Mouse (Mus musculus) hindbrain, embryonic 11.5 days (tissue): Measurements from ENCODE around the gene Gramd1b. TPM values are rescaled to one million over a fixed set of nuclear protein-coding genes. Genes with fewer than 3 reads are reported as not detected.

ENCODE experiments used
- ATAC-seq: fragments of 200-750 bp; cut with Nextera tagmentation; 2 replicates; pipeline ENCODE4 v1.8.0; 2017; ENCODE audit warnings: mild to moderate bottlenecking, moderate TSS enrichment, moderate library complexity; ENCODE audit not compliant: low FRiP score
- DNase-seq: peaks from one replicate; pipeline ENCODE4 v3.0.0-alpha.2; 2015; ENCODE audit warnings: low spot score
- H3K27ac ChIP-seq: fragments of 300-500 bp; sonication (generic); 2 replicates; pipeline ENCODE4 v1.5.1; 2014; ENCODE audit warnings: mild to moderate bottlenecking, low read depth, low read length
- H3K27me3 ChIP-seq: fragments of 300-500 bp; sonication (generic); 2 replicates; pipeline ENCODE4 v1.6.1; 2014; ENCODE audit warnings: mild to moderate bottlenecking, low read length, moderate library complexity, mixed read lengths; ENCODE audit not compliant: control insufficient read depth, insufficient read depth
- H3K36me3 ChIP-seq: fragments of 300-500 bp; sonication (generic); 2 replicates; pipeline ENCODE4 v1.6.1; 2014; ENCODE audit warnings: mild to moderate bottlenecking, low read length, moderate library complexity, mixed read lengths; ENCODE audit not compliant: control insufficient read depth, insufficient read depth
- H3K4me1 ChIP-seq: fragments of 300-500 bp; sonication (generic); replicated peaks from 2 replicates; pipeline ENCODE4 v1.6.1; 2014; ENCODE audit warnings: low read length, mixed read lengths; ENCODE audit not compliant: control insufficient read depth, insufficient read depth
- H3K4me2 ChIP-seq: fragments of 300-500 bp; sonication (generic); replicated peaks from 2 replicates; pipeline ENCODE4 v1.6.1; 2014; ENCODE audit warnings: mild to moderate bottlenecking, low read depth, low read length
- H3K4me3 ChIP-seq: fragments of 300-500 bp; sonication (generic); 2 replicates; pipeline ENCODE4 v1.5.1; 2014; ENCODE audit warnings: low read depth, low read length
- H3K9ac ChIP-seq: fragments of 300-500 bp; sonication (generic); 2 replicates; pipeline ENCODE4 v1.6.1; 2014; ENCODE audit warnings: low read depth, low read length
- H3K9me3 ChIP-seq: fragments of 300-500 bp; sonication (generic); 2 replicates; pipeline ENCODE4 v1.6.1; 2016; ENCODE audit warnings: low read length; ENCODE audit not compliant: control insufficient read depth
- WGBS: fragments of 180-500 bp; shearing (Covaris S2); extraction: QIAGEN DNeasy Blood & Tissue Kit; methylation state at CpG from one replicate; pipeline ENCODE4 v1.1.7; 2014; 5-methylcytosine and 5-hydroxymethylcytosine counted together
- polyA plus RNA-seq: library from polyadenylated mRNA; unstranded; fragments of >200 nt; fragmentation: Nextera tagmentation; extraction: Ambion mirVana; gene quantifications from 2 replicates; pipeline ENCODE4 v1.2.1, GENCODE M21; 2014

Gramd1b gene
- polyA plus RNA-seq, 1 experiment from 2014 or later = 5.1 TPM

DNA sequence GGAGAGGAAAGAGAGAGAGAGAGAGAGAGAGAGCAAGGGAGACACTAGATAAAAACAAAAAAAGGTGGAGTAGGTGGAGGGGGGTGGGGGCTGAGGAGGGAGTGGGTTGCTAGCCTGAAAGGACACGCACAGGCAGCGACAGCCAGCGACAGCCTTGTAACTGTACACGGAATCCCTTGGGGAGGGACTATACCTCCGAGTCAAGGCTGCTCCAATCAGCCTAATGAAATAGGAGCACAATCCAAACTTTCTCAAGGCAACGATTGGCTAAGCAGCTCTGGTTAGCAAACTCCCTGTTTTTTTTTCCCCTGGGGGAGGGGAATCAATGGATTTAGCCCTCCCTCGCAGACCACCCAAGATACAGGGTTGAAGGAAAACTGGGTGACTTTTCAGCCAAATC is 75.0 kb downstream of the Gramd1b start:
- Histone ChIP-seq H3K27me3 (0 out of 2 replicates have a peak, but pooled peaks cover 3% of the 10 kb centered on the region), H3K9me3 (no peaks in the 10 kb centered on the region), H3K36me3 (no peaks in the 10 kb centered on the region), H3K27ac (no peak overlapping the region), H3K4me1 (no peaks in the 10 kb centered on the region), H3K4me2 (peak overlapping the region; percentile 83), H3K4me3 (peak overlapping the region; percentile 46), H3K9ac (peak overlapping the region; percentile 32)
- WGBS = 2% methylated on average over 7 of the region's 7 CpGs
- ATAC-seq (peak; percentile 75), DNase-seq (peak; percentile 52)

DNA sequence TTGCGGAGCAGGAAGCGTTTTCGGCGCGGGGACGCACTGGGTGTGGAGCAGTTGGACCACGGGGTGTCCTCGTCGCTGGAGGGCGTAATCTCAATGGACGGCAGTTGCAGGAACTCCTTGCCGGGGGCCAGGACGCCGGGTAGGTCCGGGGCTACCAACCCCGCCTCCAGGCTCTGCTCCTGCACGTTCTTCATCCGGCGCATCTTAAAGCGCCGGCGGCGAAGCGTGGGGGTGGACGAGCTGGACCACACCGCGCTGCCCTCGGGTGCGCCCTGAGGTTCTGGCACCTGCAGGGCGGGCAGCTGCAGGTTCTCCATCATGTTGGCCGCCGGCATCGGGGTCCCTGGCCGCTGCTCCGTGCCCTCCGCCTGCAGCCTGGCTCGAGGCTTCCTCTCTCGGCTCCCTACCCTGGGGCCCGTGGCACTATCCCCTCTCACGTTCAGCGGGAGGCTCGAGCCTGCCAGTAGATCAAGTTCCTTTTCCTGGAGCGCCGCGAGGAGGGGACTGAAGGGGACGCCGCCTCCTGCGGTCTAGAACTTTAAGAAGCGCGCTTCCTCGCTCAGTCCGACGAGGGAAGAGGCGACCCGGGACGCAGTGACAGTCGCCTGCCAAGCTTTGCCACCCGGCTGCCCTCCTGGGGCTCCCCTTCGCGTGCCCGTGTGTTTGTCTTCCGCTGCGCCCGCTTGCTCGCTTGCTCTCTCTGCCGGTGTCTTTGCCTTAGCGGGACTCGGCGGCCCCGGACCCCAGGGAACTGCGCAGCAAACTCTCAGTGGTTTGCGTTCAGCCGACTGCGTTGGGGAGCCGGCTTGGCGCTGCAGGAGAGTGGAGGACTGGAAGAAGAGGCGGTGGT is 75.6 kb downstream of the Gramd1b start:
- no peak overlapping the region for H3K27ac ChIP-seq
- ATAC-seq (peak; percentile 65), DNase-seq (peak; percentile 65)
- 0 out of 2 replicates have a peak, but pooled peaks cover 3% of the 10 kb centered on the region for H3K27me3 ChIP-seq
- under 1% methylated on average over 77 of the region's 77 CpGs for WGBS
- H3K4me1 ChIP-seq = no peaks in the 10 kb centered on the region
- H3K9ac ChIP-seq = peak overlapping the region; percentile 32
- peak overlapping the region; percentile 83 for H3K4me2 ChIP-seq
- H3K9me3 ChIP-seq = no peaks in the 10 kb centered on the region
- peak overlapping the region; percentile 46 for H3K4me3 ChIP-seq
- no peaks in the 10 kb centered on the region for H3K36me3 ChIP-seq

DNA sequence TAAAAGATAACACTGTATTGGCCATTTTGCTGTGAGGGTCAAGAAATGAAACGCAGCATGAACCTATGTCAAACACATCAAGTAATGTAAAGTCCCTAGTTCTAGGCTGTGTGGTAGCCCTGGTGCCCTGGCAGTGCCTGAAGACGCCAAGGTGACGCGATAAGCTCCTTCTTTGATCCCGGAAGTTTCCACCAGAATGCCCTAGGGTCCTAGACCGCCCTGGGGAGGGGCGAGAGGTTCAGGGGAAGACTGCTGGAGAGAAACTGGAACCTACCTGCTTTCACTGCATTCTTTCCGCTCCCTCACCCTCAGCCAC is 76.2 kb downstream of the Gramd1b start:
- ATAC-seq (peak; percentile 29; the same call in 1 of the 2 replicates), DNase-seq (no peak)
- Histone ChIP-seq H3K36me3 (no peaks in the 10 kb centered on the region), H3K4me3 (peak overlapping the region; percentile 46), H3K27me3 (0 out of 2 replicates have a peak, but pooled peaks cover 3% of the 10 kb centered on the region), H3K27ac (no peak overlapping the region), H3K9ac (peak overlapping the region; percentile 32), H3K4me2 (peak overlapping the region; percentile 83), H3K9me3 (no peaks in the 10 kb centered on the region), H3K4me1 (no peaks in the 10 kb centered on the region)
- 3% methylated on average over 8 of the region's 8 CpGs for WGBS

- Histone ChIP-seq H3K4me2 (no peak overlapping the region), H3K27ac (no peak overlapping the region), H3K4me1 (no peaks in the 10 kb centered on the region), H3K4me3 (no peak overlapping the region), H3K9me3 (no peaks in the 10 kb centered on the region), H3K9ac (no peak overlapping the region), H3K36me3 (no peaks in the 10 kb centered on the region), H3K27me3 (0 out of 2 replicates have a peak, but pooled peaks cover 3% of the 10 kb centered on the region)
- 86% methylated on average over 6 of the region's 6 CpGs for WGBS
- DNase-seq = no peak
- no peak for ATAC-seq
Measured at GRCm38 (mm10) chr9:40453889-40454288, 77.3 kb downstream of the Gramd1b start.

GRCm38 (mm10) chr9:40452208-40452607 is 79.0 kb downstream of the Gramd1b start:
- H3K9ac ChIP-seq = no peak overlapping the region
- H3K9me3 ChIP-seq = no peaks in the 10 kb centered on the region
- DNase-seq (peak; percentile 17), ATAC-seq (no peak)
- H3K27me3 ChIP-seq = 0 out of 2 replicates have a peak, but pooled peaks cover 3% of the 10 kb centered on the region
- H3K4me3 ChIP-seq = no peak overlapping the region
- no peak overlapping the region for H3K27ac ChIP-seq
- H3K36me3 ChIP-seq = no peaks in the 10 kb centered on the region
- H3K4me1 ChIP-seq = no peaks in the 10 kb centered on the region
- 64% methylated on average over 5 of the region's 5 CpGs for WGBS
- H3K4me2 ChIP-seq = no peak overlapping the region

- no peaks in the 10 kb centered on the region for H3K4me1 ChIP-seq
- no peaks in the 10 kb centered on the region for H3K9me3 ChIP-seq
- H3K36me3 ChIP-seq = no peaks in the 10 kb centered on the region
- DNase-seq (no peak), ATAC-seq (no peak)
- no peak overlapping the region for H3K4me2 ChIP-seq
- H3K27ac ChIP-seq = no peak overlapping the region
- H3K9ac ChIP-seq = no peak overlapping the region
- no peak overlapping the region for H3K4me3 ChIP-seq
- WGBS = 81% methylated on average over 5 of the region's 5 CpGs
- H3K27me3 ChIP-seq = 0 out of 2 replicates have a peak, but pooled peaks cover 3% of the 10 kb centered on the region
Measured at GRCm38 (mm10) chr9:40450776-40451175, 80.4 kb downstream of the Gramd1b start.

DNA sequence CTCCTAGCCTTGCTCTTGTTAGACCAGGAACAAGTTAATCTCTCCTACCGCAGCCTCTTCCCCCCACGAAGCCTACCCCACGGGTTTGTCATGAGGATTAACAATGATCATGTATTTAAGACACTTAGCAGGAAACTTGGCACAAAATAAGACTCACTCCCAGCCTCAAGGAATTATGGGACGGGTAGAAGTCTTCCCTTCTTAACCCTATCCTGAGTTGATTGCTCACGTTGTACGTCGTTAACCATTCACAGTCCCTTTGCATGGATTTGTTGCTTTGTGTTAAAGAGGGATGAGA is 80.8 kb downstream of the Gramd1b start:
- Histone ChIP-seq H3K4me1 (no peaks in the 10 kb centered on the region), H3K27me3 (0 out of 2 replicates have a peak, but pooled peaks cover 3% of the 10 kb centered on the region), H3K4me2 (no peak overlapping the region), H3K27ac (no peak overlapping the region), H3K9ac (no peak overlapping the region), H3K9me3 (no peaks in the 10 kb centered on the region), H3K36me3 (no peaks in the 10 kb centered on the region), H3K4me3 (no peak overlapping the region)
- no peak for ATAC-seq
- 81% methylated on average over 7 of the region's 7 CpGs for WGBS
- no peak for DNase-seq

GRCm38 (mm10) chr9:40449610-40450416 is 81.4 kb downstream of the Gramd1b start:
- Histone ChIP-seq H3K9ac (no peak overlapping the region), H3K9me3 (no peaks in the 10 kb centered on the region), H3K27ac (no peak overlapping the region), H3K27me3 (0 out of 2 replicates have a peak, but pooled peaks cover 3% of the 10 kb centered on the region), H3K4me2 (no peak overlapping the region), H3K36me3 (no peaks in the 10 kb centered on the region), H3K4me3 (no peak overlapping the region), H3K4me1 (no peaks in the 10 kb centered on the region)
- no peak for DNase-seq
- no peak for ATAC-seq
- WGBS = 80% methylated on average over 10 of the region's 10 CpGs
